Mouse (Mus musculus): ENCODE measurements around the gene Gipc3. TPM values are rescaled to one million over a fixed set of nuclear protein-coding genes. Genes with fewer than 3 reads are reported as not detected.
A peak's percentile ranks its signal among the peaks of the same experiment; 100 is the strongest.

Gipc3 gene
- total RNA-seq, 2 experiments from 2014 or later, result 0.96 to 1.3 TPM

- DNase-seq, result no peak
Observed at GRCm38 (mm10) chr10:81367207-81367495, 24.1 kb upstream of the Gipc3 start.

GRCm38 (mm10) chr10:81366477-81367206, 23.6 kb upstream of the Gipc3 start:
- DNase-seq, result no peak

DNA sequence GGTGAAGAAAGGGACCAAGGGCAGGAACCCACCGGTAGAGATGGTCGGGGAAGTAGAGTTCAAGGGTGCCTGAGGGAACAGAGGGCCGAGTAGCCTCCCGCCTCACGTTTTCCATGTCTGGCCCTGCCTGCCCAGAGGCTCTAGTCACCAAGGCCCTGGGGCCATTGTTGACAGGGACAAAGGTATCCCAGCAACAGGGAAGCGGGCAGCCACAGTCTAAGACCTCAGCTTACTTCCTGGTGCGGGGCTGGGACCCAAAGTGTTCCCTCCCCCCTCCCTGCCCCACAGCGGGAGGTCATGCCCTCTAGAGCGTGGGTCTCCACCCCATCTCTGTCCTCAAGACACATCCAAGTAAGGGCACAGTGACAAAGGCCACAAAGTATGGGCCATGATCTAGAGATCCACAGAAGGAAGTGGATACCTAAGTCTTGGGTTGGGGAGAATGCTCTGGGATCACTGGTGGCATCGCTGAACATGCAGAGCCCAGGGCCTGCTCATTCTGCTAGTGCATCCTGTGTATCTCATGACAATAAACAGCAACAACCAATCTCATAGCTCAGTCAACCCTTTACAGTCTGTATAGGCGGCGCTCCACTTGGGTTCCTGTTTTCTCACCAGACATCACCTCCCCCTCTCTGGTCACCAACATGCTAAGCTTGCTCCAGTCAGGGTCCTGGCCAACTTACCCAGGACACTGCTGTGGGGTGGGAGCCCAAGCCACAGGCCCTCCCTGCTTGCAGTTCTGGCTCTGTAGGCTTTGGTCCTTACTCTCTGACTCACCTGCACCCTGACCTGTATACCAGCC, 22.8 kb upstream of the Gipc3 start, which contains the start of gene 4930404N11Rik:
TSS of gene 4930404N11Rik (minus strand) at position 145 of the 805 bp plus-strand sequence.
- DNase-seq, result no peak

DNA sequence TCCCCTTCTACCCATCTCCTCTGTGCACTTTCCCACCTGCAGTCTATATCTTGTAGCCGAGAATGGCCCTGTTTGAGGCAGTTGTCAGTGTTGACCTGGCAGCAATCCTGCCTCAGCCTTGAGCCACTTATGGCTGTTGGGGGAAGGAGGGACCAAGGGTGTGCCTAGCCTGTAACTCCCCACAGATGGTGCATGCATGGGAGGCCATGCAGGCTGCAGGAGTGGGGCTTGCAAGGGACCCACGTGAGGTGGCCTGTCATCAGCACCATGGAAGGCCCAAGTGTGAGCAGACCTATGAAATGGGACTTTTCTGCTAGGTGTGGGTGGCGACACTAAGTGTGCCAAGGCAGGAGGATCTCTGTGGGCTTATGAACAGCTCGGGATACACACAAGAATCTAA, 22.0 kb upstream of the Gipc3 start:
- no peak for DNase-seq

- peak; percentile 49 for DNase-seq
Observed at GRCm38 (mm10) chr10:81364666-81365065, 21.6 kb upstream of the Gipc3 start.

DNA sequence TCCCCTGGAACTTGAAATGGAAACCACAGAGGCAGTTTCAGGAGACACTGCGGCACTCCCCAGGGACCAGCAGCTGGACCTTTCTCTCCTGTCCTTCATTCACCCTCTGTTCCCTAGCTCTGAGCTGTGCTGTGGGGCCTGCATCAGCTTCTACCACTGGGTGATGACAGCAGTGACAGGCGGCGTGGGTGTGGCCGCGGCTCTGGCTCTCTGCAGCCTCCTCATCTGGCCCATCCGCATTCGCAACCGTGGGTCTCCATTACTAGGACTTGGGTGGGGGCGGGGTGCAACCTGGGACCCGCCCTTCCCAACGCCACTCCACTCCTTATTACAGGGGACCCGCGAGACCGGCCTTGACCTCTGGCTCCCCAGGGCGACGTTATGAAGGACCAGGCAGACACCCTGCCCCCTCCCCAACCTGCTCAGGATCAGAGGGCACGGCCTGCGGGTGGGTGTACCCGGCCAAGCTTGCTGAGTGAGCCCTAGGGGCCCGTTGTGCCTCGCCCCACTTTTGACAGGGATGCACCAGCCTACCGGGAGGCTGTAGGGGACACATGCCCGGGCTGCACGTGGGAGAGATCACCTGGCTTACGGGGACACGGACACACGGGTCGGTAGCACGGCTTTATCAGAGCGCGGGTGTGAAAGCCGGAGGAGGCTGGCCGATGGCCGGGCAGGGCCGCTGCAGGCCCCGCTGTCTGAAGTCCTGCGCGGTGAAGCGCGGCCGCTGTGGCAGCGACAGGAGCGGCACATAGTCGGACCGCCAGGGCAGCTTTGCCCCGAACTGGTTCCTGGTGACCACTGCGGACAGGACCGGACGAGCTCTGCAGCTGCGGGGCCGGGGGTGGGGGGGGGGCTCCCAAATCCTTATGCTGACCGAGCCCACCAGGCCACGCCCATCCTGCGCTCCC, 20.6 kb upstream of the Gipc3 start:
- DNase-seq, result no peak

DNA sequence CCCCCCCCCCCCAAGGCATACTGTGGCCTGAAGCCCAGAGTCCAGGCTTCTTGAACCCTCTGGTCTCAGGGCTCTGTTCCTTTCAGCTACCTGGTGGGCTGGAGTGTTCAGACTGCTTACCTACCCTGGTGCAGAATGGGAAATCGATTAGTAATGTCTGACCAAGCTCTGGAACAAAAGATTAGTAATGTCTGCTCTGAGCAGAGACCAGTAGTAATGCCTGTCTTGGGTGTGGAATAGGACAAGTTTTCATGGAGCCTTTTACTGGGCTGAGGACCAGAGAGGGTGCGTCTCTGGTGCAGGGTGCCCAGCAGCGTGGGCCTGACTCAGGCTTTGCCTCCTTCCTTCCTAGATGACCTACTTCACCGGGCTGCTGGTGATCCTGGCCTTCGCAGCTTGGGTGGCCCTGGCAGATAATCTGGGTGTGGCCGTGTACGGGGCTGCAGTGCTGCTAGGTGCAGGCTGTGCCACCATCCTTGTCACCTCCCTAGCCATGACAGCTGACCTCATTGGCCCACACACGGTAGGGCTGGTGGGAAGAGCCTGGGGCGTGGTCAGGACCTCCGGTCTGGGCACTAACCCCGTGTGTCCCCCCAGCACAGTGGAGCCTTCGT, 19.4 kb upstream of the Gipc3 start:
- DNase-seq, result no peak

DNA sequence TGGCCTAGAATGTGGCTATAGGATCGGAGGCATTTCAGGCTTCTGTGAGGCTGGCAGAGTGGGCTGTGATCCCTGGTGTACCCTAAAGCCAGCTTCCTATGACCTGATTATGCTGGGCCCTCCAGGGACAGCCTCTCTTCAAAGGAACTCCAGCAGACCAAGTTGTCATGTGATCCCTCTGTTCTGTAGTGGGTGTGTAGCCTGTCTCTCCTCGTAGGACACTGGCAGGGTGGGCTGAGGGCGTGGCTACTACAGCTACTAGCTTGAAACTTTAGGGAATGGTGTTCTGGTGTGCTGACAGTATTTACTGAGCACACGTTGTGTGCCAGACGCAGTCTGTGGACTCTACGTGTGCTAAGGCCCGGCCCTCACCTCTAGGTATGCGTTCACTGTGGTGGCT, 17.7 kb upstream of the Gipc3 start:
- no peak for DNase-seq

- no peak for DNase-seq
Observed at GRCm38 (mm10) chr10:81358841-81359240, 15.8 kb upstream of the Gipc3 start.

- no peak for DNase-seq
Observed at GRCm38 (mm10) chr10:81358209-81358608, 15.1 kb upstream of the Gipc3 start.

GRCm38 (mm10) chr10:81356991-81357844, 14.2 kb upstream of the Gipc3 start, which contains the start of gene Mfsd12:
Gene Mfsd12 (plus strand): TSS chr10:81357491.
- DNase-seq, result peak; percentile 95

DNA sequence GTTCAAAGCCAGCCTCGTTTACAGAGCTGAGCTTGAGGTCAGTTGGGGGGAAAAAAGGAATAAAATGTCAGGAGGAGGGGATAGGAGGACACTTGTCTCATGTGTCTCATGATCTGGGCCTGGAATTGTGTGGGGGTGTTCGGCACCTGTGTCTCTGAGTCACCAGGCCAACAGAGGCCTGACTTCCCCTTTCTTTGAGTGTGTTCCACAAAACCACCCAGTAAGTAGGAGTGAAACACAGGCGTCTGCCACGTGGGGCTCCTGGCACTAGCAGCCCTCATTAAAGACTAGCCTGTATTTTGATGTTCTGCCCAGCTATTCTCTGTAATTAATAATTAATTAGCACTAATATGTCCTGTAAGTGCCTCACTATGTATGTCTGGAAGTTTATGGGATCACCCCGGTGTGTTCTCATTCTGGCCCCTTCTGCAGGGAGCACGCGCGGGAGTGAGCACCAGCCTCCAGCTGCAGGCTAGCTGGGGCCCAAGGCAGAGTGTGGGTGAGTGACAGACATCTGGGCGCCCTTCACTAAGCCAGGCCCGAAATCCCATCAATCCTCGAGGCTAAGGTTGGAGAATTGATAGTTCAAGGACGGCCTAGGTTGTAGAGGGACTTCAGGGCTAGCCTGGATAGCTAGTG, 13.4 kb upstream of the Gipc3 start:
- no peak for DNase-seq

GRCm38 (mm10) chr10:81355533-81355932, 12.5 kb upstream of the Gipc3 start:
- DNase-seq, result no peak

GRCm38 (mm10) chr10:81354738-81355477, 11.8 kb upstream of the Gipc3 start:
- no peak for DNase-seq

DNA sequence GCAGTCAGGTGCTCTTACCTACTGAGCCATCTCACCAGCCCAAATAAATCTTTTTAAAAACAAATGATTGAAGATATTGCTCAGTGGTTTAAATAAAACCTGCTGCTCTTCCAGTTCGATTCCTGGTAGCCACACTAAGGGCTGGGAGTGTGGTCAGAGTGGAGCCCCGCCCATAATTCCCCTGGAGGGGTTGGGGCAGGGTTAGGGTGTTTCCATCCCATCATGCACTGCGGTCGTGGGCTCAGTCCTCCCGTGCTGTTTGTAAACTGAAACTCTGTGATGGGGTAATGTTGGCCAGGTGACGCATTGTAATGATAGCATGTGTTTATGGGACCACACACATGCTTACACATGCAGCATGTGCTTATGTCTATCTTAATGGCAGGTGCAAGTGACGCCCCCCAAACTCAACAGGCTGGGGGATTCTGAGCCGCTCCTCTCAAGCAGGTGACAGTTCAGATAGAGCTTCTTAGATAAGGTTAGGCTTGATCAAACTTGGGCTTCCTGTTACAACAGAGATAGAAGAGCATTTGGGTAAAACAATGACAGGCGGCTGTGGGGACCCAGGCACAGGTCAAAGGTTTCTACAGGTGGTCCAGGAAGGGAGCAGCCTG, 8.7 kb upstream of the Gipc3 start:
- DNase-seq, result no peak

GRCm38 (mm10) chr10:81350351-81351063, 7.4 kb upstream of the Gipc3 start, which contains the start of gene Hmg20b:
Gene Hmg20b (minus strand): TSS chr10:81350480.
- DNase-seq, result peak; percentile 98

DNA sequence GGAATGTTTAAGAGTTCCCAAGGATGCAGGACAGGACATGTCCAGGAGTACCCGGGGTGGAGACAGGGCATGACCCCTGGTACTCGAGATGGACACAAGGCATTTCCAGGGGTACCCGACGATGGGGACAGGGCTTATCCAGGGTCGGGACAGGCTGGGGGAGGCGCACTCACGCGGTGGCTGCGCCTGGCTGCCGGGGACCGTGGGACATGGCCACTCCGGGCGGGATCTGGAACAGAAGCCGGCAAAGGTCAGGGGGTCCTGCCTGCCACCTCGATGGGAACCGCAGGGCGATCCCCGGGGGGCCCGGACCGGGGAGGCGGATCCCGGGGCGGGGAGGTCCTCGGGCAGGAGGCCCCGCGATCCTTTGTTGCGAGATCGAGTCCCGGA, 6.9 kb upstream of the Gipc3 start:
- no peak for DNase-seq

GRCm38 (mm10) chr10:81349146-81349545, 6.1 kb upstream of the Gipc3 start:
- no peak for DNase-seq

Data from gastrocnemius, postnatal 10 days (tissue).